Mouse (Mus musculus) small intestine, adult 2 months (tissue): ENCODE results near the gene Chd3. TPM values are rescaled to one million over a fixed set of nuclear protein-coding genes. Genes with fewer than 3 reads are reported as not detected.
A peak's percentile ranks its signal among the peaks of the same experiment; 100 is the strongest.

Source experiments
- H3K27ac ChIP-seq: fragments of 200-500 bp; 2 replicates; pipeline ENCODE4 v1.5.1; 2012; ENCODE audit warnings: low read depth, low read length, control low read depth, inconsistent platforms; ENCODE audit not compliant: insufficient read depth
- H3K27me3 ChIP-seq: fragments of 200-500 bp; 2 replicates; pipeline ENCODE4 v1.6.1; 2012; ENCODE audit warnings: mild to moderate bottlenecking, moderate library complexity, low read length, inconsistent platforms; ENCODE audit not compliant: control insufficient read depth, insufficient read depth
- H3K36me3 ChIP-seq: fragments of 200-500 bp; 2 replicates; pipeline ENCODE4 v1.6.1; 2012; ENCODE audit warnings: mild to moderate bottlenecking, low read length, control low read depth, inconsistent platforms; ENCODE audit not compliant: control insufficient read depth, insufficient read depth
- H3K4me1 ChIP-seq: fragments of 200-500 bp; 2 replicates; pipeline ENCODE4 v1.6.1; 2012; ENCODE audit warnings: low read length, inconsistent platforms, mixed read lengths; ENCODE audit not compliant: control insufficient read depth, insufficient read depth, insufficient read length
- H3K4me3 ChIP-seq: fragments of 200-500 bp; 2 replicates; pipeline ENCODE4 v1.5.1; 2012; ENCODE audit warnings: low read depth, mild to moderate bottlenecking, control low read depth, inconsistent platforms, low read length, moderate library complexity
- CTCF ChIP-seq: fragments of 200-500 bp; IDR thresholded peaks from 2 replicates; pipeline ENCODE4 v1.5.1; 2012; ENCODE audit warnings: low read depth, mild to moderate bottlenecking, control low read depth, inconsistent platforms, low read length, moderate library complexity, mixed read lengths; ENCODE audit not compliant: insufficient replicate concordance, insufficient read length; ENCODE audit errors: extremely low read depth
- POLR2A ChIP-seq: fragments of 200-500 bp; IDR thresholded peaks from 2 replicates; pipeline ENCODE4 v1.6.1; 2012; ENCODE audit warnings: low read depth, mild to moderate bottlenecking, control low read depth, inconsistent platforms, low read length, moderate library complexity
- WGBS: fragments of 180-500 bp; shearing (Covaris S2); methylation state at CpG from one replicate; pipeline ENCODE4 v1.1.7; 2018; 5-methylcytosine and 5-hydroxymethylcytosine counted together
- polyA plus RNA-seq: library from polyadenylated mRNA; depleted of rRNA; stranded (reverse); fragments of >200 nt; gene quantifications from 2 replicates; pipeline ENCODE4 v1.2.3, GENCODE M21; 2012

Chd3 gene
- polyA plus RNA-seq, 1 experiment: 240 TPM

- 86% methylated on average over 12 of the region's 12 CpGs for WGBS
- Histone ChIP-seq H3K36me3 (0 out of 2 replicates have a peak, but pooled peaks cover 5% of the 10 kb centered on the region), H3K27me3 (no peaks in the 10 kb centered on the region), H3K4me1 (peaks cover 16% of the 10 kb centered on the region), H3K27ac (no peak overlapping the region), H3K4me3 (no peak overlapping the region)
- TF ChIP-seq POLR2A: no peak
- no peak for TF ChIP-seq CTCF
These were observed 2.4 kb upstream of the Chd3 start for GRCm38 (mm10) chr11:69371601-69372000.

GRCm38 (mm10) chr11:69370817-69371215 is 1.6 kb upstream of the Chd3 start:
- Histone ChIP-seq H3K27ac (peak overlapping the region; percentile 17; the same call in 1 of the 2 replicates), H3K36me3 (0 out of 2 replicates have a peak, but pooled peaks cover 5% of the 10 kb centered on the region), H3K4me1 (peaks cover 21% of the 10 kb centered on the region), H3K27me3 (no peaks in the 10 kb centered on the region), H3K4me3 (no peak overlapping the region)
- no peak for TF ChIP-seq CTCF
- no peak for TF ChIP-seq POLR2A
- WGBS: 34% methylated on average over 9 of the region's 9 CpGs

GRCm38 (mm10) chr11:69369990-69370816 is 997 bp upstream of the Chd3 start:
- H3K27ac ChIP-seq: peak overlapping the region; percentile 17; the same call in 1 of the 2 replicates
- no peaks in the 10 kb centered on the region for H3K27me3 ChIP-seq
- WGBS: 46% methylated on average over 2 of the region's 2 CpGs
- TF ChIP-seq POLR2A (no peak), CTCF (no peak)
- H3K4me3 ChIP-seq: no peak overlapping the region
- peaks cover 25% of the 10 kb centered on the region for H3K4me1 ChIP-seq
- 0 out of 2 replicates have a peak, but pooled peaks cover 3% of the 10 kb centered on the region for H3K36me3 ChIP-seq

GRCm38 (mm10) chr11:69368356-69369214 is 621 bp downstream of the Chd3 start:
- WGBS: under 1% methylated on average over 98 of the region's 106 CpGs

GRCm38 (mm10) chr11:69367616-69368355 is 1.4 kb downstream of the Chd3 start:
- WGBS: 2% methylated on average over 22 of the region's 22 CpGs
- peaks cover 4% of the 10 kb centered on the region for H3K36me3 ChIP-seq
- TF ChIP-seq CTCF (no peak), POLR2A (no peak)
- H3K4me3 ChIP-seq: peak overlapping the region; percentile 89
- peaks cover 24% of the 10 kb centered on the region for H3K4me1 ChIP-seq
- H3K27ac ChIP-seq: peak overlapping the region; percentile 84
- no peaks in the 10 kb centered on the region for H3K27me3 ChIP-seq

More at GRCm38 (mm10) chr11:69368356-69369214, 621 bp downstream of the Chd3 start:
- Histone ChIP-seq H3K36me3 (0 out of 2 replicates have a peak, but pooled peaks cover under 1% of the 10 kb centered on the region), H3K4me1 (peaks cover 27% of the 10 kb centered on the region), H3K4me3 (peak overlapping the region; percentile 89), H3K27ac (peak overlapping the region; percentile 84), H3K27me3 (no peaks in the 10 kb centered on the region)
- TF ChIP-seq CTCF: no peak
- 0 out of 2 replicates have a peak, but pooled peaks have one; percentile 8 for TF ChIP-seq POLR2A

GRCm38 (mm10) chr11:69366855-69367615 is 2.2 kb downstream of the Chd3 start:
- H3K27ac ChIP-seq: peak overlapping the region; percentile 81
- under 1% methylated on average over 22 of the region's 22 CpGs for WGBS
- no peaks in the 10 kb centered on the region for H3K27me3 ChIP-seq
- peaks cover 22% of the 10 kb centered on the region for H3K4me1 ChIP-seq
- TF ChIP-seq POLR2A: no peak
- TF ChIP-seq CTCF: no peak
- peak overlapping the region; percentile 89 for H3K4me3 ChIP-seq
- peaks cover 9% of the 10 kb centered on the region for H3K36me3 ChIP-seq
